Mouse (Mus musculus): ENCODE data around the gene C1ql3. TPM values are rescaled to one million over a fixed set of nuclear protein-coding genes. Genes with fewer than 3 reads are reported as not detected.

Gene C1ql3
- 0.07 and 0.15 TPM in 2 replicates for polyA plus RNA-seq (2012; rRNA removed)

DNA sequence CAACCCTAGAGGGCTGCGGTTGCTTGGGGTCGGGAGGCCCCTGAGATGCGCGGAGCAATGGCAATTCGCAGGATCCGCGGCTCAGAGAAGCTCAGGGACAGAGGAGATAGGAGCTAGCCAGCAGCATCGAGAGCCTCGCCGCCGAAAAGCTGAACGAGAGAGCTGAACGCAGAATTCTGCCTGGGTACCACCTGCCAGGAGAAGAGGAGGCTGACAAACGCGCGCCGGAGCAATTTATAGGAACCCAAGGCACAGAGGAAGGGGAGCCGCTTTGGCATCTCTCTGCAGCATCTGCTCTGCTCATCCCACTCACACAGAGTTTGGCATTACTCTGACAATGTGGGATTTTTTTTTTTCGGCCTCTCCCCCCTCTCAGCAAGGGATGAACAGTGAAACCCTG is at the start of gene C1ql3:
TSS of gene C1ql3 (minus strand) at position 335 of the 400 bp plus-strand sequence.

Other genes with a start within 250 kb of the C1ql3 start
- gene Pter, start 87.8 kb downstream of the C1ql3 start, polyA plus RNA-seq (2012; rRNA removed): 2.9 and 3.8 TPM in 2 replicates

Data from ovary, adult 2 months (tissue).